9 mouse cellular contexts compared by ENCODE assay signal in the genomic region with DNA sequence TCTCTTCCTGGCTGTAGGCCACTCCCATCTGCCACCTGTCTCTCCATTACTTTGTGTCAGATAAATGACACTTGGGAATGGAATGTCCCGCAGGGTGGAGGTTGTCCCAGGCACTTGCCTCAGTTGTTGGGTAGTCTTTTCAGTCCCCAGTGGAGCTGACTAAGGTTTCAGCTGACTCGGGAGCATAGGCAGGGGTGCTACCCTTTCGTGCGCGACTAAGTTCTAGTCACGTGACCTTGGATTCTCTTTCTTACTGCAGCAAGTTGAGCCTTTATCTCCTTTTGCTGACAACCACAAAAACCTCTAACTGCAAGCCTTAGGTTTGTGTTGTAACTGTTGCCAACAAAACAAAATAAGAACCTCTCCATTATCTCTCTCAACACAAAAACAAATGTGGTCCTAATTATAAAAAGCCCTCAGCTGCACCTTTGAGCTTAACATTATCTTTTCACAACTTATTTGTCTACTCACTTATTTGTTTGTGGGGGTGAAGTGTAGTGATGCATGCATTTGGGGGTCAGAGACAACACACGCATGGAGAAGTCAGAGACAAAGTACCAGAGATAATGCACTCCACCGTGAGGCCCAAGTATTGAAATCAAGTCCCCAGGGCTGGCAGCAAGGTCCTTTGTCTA. TPM values are rescaled to one million over a fixed set of nuclear protein-coding genes. Genes with fewer than 3 reads are reported as not detected.
DNase-seq lines count a peak whose midpoint lies in the region; ATAC-seq and TF ChIP-seq lines count a peak whose summit lies in the region.
"Had no signal": no experiment of that assay in that cellular context is flagged by ENCODE, and none has a peak within 500 bp of the region (broad histone marks: within the 10 kb centered on the region; RNA-seq: fewer than 3 reads in every experiment).

No protein-coding gene starts in this region.

- no peak overlapping the region for H3K27ac ChIP-seq in hindbrain, embryonic 16.5 days (ENCODE audit: low read depth, low read length)
- H3K27ac ChIP-seq in hindbrain, embryonic 11.5 days (ENCODE audit: low read depth, low read length): no peak overlapping the region
- H3K27ac ChIP-seq: hindbrain, embryonic 10.5 days had no signal

- no peaks in the 10 kb centered on the region for H3K27me3 ChIP-seq in hindbrain, embryonic 16.5 days (replicated peaks; ENCODE audit: control insufficient read depth, insufficient read depth, low read length)
- H3K27me3 ChIP-seq in hindbrain, embryonic 11.5 days (ENCODE audit: control insufficient read depth, insufficient read depth, low read length): no peaks in the 10 kb centered on the region
- H3K27me3 ChIP-seq in myocyte (ENCODE audit: control insufficient read depth, insufficient read depth, insufficient read length): no peaks in the 10 kb centered on the region

- ATAC-seq in hindbrain, embryonic 16.5 days: peak; percentile 27; the same call in 1 of the 2 replicates
- no peak for ATAC-seq in hindbrain, embryonic 11.5 days (ENCODE audit: low FRiP score)
- ATAC-seq in granulocyte monocyte progenitor cell, adult 5-6 weeks (replicated peaks; ENCODE audit: poor library complexity, severe bottlenecking): peak; percentile 62

- no peaks in the 10 kb centered on the region for H3K4me1 ChIP-seq in hindbrain, embryonic 16.5 days (ENCODE audit: control insufficient read depth, insufficient read depth, low read depth, low read length)
- no peaks in the 10 kb centered on the region for H3K4me1 ChIP-seq in hindbrain, embryonic 11.5 days (replicated peaks; ENCODE audit: control insufficient read depth, insufficient read depth, low read length)

- H3K9me3 ChIP-seq in hindbrain, embryonic 16.5 days (ENCODE audit: control insufficient read depth, low read length): no peaks in the 10 kb centered on the region
- H3K9me3 ChIP-seq in hindbrain, embryonic 11.5 days (ENCODE audit: control insufficient read depth, low read length): no peaks in the 10 kb centered on the region
- H3K9me3 ChIP-seq: hindbrain, embryonic 10.5 days had no signal

- WGBS in hindbrain, embryonic 16.5 days: 66% methylated on average over 8 of the region's 8 CpGs
- WGBS in hindbrain, embryonic 11.5 days: 58% methylated on average over 8 of the region's 8 CpGs

- no peak overlapping the region for H3ac ChIP-seq in myocyte (ENCODE audit: control insufficient read depth, insufficient read length)

- no peak for TF ChIP-seq POLR2A in myocyte (IDR thresholded peaks at IDR 0.05; ENCODE audit: insufficient read length, low read depth)

- no peak overlapping the region for H3K9ac ChIP-seq in hindbrain, embryonic 16.5 days (ENCODE audit: low read depth, low read length)
- no peak overlapping the region for H3K9ac ChIP-seq in hindbrain, embryonic 11.5 days (ENCODE audit: low read depth, low read length)

- no peak overlapping the region for H3K4me3 ChIP-seq in hindbrain, embryonic 16.5 days (ENCODE audit: low read length)
- no peak overlapping the region for H3K4me3 ChIP-seq in hindbrain, embryonic 11.5 days (ENCODE audit: low read depth, low read length)
- H3K4me3 ChIP-seq in myocyte: no peak overlapping the region
- H3K4me3 ChIP-seq: hindbrain, embryonic 10.5 days had no signal

- no peaks in the 10 kb centered on the region for H3K79me2 ChIP-seq in myocyte (ENCODE audit: control insufficient read depth, insufficient read depth)

- DNase-seq in hindbrain, embryonic 11.5 days (ENCODE audit: low spot score): no peak
- peak; percentile 23 for DNase-seq in ES-CJ7 (ENCODE audit: low read depth, low spot score)
- no peak for DNase-seq in spleen, adult 18-20 months
- DNase-seq in urinary bladder, postnatal 10 days (ENCODE audit: low spot score): no peak
- DNase-seq in layer of hippocampus, postnatal 10 days (ENCODE audit: low spot score in 2 of 2): no peak

- no peak overlapping the region for H3K4me2 ChIP-seq in hindbrain, embryonic 16.5 days (ENCODE audit: low read length)
- no peak overlapping the region for H3K4me2 ChIP-seq in hindbrain, embryonic 11.5 days (replicated peaks; ENCODE audit: low read depth, low read length)
- H3K4me2 ChIP-seq in myocyte (ENCODE audit: low read depth): peak overlapping the region; percentile 0

- H3K36me3 ChIP-seq in hindbrain, embryonic 16.5 days (ENCODE audit: control insufficient read depth, insufficient read depth, low read length): no peaks in the 10 kb centered on the region
- no peaks in the 10 kb centered on the region for H3K36me3 ChIP-seq in hindbrain, embryonic 11.5 days (ENCODE audit: control insufficient read depth, insufficient read depth, low read length)
- H3K36me3 ChIP-seq in myocyte (ENCODE audit: control insufficient read depth, insufficient read depth): no peaks in the 10 kb centered on the region
- H3K36me3 ChIP-seq: hindbrain, embryonic 10.5 days had no signal

TF ChIP-seq in myocyte, 11 proteins besides CTCF, POLR2A, EP300 and RAD21:
- TF ChIP-seq REST (IDR thresholded peaks at IDR 0.05; ENCODE audit: insufficient read depth, insufficient read length): no peak
- peak in 1 of 3 experiments; percentile 56 for TF ChIP-seq MYOG (IDR thresholded peaks at IDR 0.05; ENCODE audit: control insufficient read depth in 1 of 3, insufficient read depth in 1 of 3, insufficient read length in 2 of 3, low read depth in 2 of 3)
- no peak for TF ChIP-seq TCF3 (IDR thresholded peaks at IDR 0.05; ENCODE audit: insufficient read length, low read depth)
- no peak for TF ChIP-seq CEBPB (IDR thresholded peaks at IDR 0.05; ENCODE audit: insufficient read depth, poor library complexity, severe bottlenecking)
- no peak for TF ChIP-seq SRF (IDR thresholded peaks at IDR 0.05; ENCODE audit: control insufficient read depth, insufficient read length, low read depth)
- no peak for TF ChIP-seq POLR2AphosphoS2 (IDR thresholded peaks at IDR 0.05; ENCODE audit: insufficient read length, low read depth)
- TF ChIP-seq USF1 (IDR thresholded peaks at IDR 0.05; ENCODE audit: low read depth): peak; percentile 45
- no peak for TF ChIP-seq MAX (IDR thresholded peaks at IDR 0.05; ENCODE audit: low read depth)
- TF ChIP-seq MYOD1 (IDR thresholded peaks at IDR 0.05; ENCODE audit: control insufficient read depth in 1 of 3, insufficient read length in 2 of 3, low read depth in 2 of 3): peak in 2 of 3 experiments; percentile 48 to 60
- TF ChIP-seq E2F4 (IDR thresholded peaks at IDR 0.05; ENCODE audit: insufficient read depth): no peak
- TF ChIP-seq TCF12 (IDR thresholded peaks at IDR 0.05; ENCODE audit: insufficient read depth, poor library complexity, severe bottlenecking): no peak

RNA-seq across cellular contexts. Expression of a gene that starts 14.7 kb away (rescaled TPM):
- polyA plus RNA-seq in hindbrain, embryonic 16.5 days (2015; fragmentation: Nextera tagmentation; extraction: Ambion mirVana): 27.3 and 28.0 TPM in 2 replicates
- polyA plus RNA-seq in hindbrain, embryonic 11.5 days (2014; fragmentation: Nextera tagmentation; extraction: Ambion mirVana): 22.7 and 24.3 TPM in 2 replicates
- 14.7 and 22.3 TPM in 2 replicates for total RNA-seq in granulocyte monocyte progenitor cell, adult 5-6 weeks (2014; fragmentation: Nextera tagmentation)
- total RNA-seq in granulocyte monocyte progenitor cell, adult 5-6 weeks (2017): 23.1 TPM in 2 replicates
- 7.3 TPM for polyA plus RNA-seq in myocyte (2012; fragmentation: generic; extraction: Trizol)
- total RNA-seq in layer of hippocampus, postnatal 10 days (2021): 10 to 100 TPM; 28.8 to 29.7 TPM

RNA-seq across cellular contexts. Expression of a gene that starts 16.7 kb away (rescaled TPM):
- polyA plus RNA-seq in hindbrain, embryonic 16.5 days (2015; fragmentation: Nextera tagmentation; extraction: Ambion mirVana): 5.0 and 6.1 TPM in 2 replicates
- 13.6 and 15.4 TPM in 2 replicates for polyA plus RNA-seq in hindbrain, embryonic 11.5 days (2014; fragmentation: Nextera tagmentation; extraction: Ambion mirVana)
- 3.5 and 6.4 TPM in 2 replicates for total RNA-seq in granulocyte monocyte progenitor cell, adult 5-6 weeks (2014; fragmentation: Nextera tagmentation)
- 12.2 and 21.8 TPM in 2 replicates for total RNA-seq in granulocyte monocyte progenitor cell, adult 5-6 weeks (2017)
- 18.1 TPM for polyA plus RNA-seq in myocyte (2012; fragmentation: generic; extraction: Trizol)
- total RNA-seq in layer of hippocampus, postnatal 10 days (2021): 1 to 10 TPM; 8.0 to 8.8 TPM
